Mouse (Mus musculus): ENCODE data around the gene Clca4a. TPM values are rescaled to one million over a fixed set of nuclear protein-coding genes. Genes with fewer than 3 reads are reported as not detected.
"Not testable (repeated sequence)": the region's sequence is repeated elsewhere in the genome, so short reads cannot be mapped to it uniquely, and the experiment has no call there.

Gene Clca4a
- polyA plus RNA-seq, 1 experiment from 2014 or later, result not detected

GRCm38 (mm10) chr3:144950829-144951228 lies 24.0 kb downstream of the Clca4a start:
- Histone ChIP-seq H3K27me3 (replicated peaks) (no peaks in the 10 kb centered on the region), H3K9ac (no peak overlapping the region), H3K36me3 (no peaks in the 10 kb centered on the region), H3K4me3 (replicated peaks) (no peak overlapping the region), H3K4me2 (replicated peaks) (no peak overlapping the region), H3K9me3 (no peaks in the 10 kb centered on the region), H3K4me1 (replicated peaks) (no peaks in the 10 kb centered on the region), H3K27ac (no peak overlapping the region)
- ATAC-seq, result no peak
- WGBS, result 70% methylated on average over 4 of the region's 4 CpGs

- H3K4me2 ChIP-seq (replicated peaks); H3K4me3 ChIP-seq (replicated peaks); ATAC-seq; H3K27ac ChIP-seq; H3K9ac ChIP-seq; H3K9me3 ChIP-seq; H3K4me1 ChIP-seq (replicated peaks); H3K36me3 ChIP-seq; H3K27me3 ChIP-seq (replicated peaks): not testable (repeated sequence)
- WGBS, result 41% methylated on average over 5 of the region's 5 CpGs
These were observed 27.5 kb downstream of the Clca4a start for GRCm38 (mm10) chr3:144947376-144947775.

GRCm38 (mm10) chr3:144933625-144934024 lies 41.2 kb downstream of the Clca4a start:
- not testable (repeated sequence) for H3K9me3 ChIP-seq; H3K9ac ChIP-seq; H3K36me3 ChIP-seq; H3K4me3 ChIP-seq (replicated peaks); H3K4me2 ChIP-seq (replicated peaks); H3K27me3 ChIP-seq (replicated peaks); H3K27ac ChIP-seq; H3K4me1 ChIP-seq (replicated peaks)
- ATAC-seq, result peak; percentile 43; the same call in 1 of the 2 replicates

- H3K4me1 ChIP-seq (replicated peaks), result no peaks in the 10 kb centered on the region
- no peak overlapping the region for H3K4me2 ChIP-seq (replicated peaks)
- ATAC-seq, result peak; percentile 72
- H3K9me3 ChIP-seq, result no peaks in the 10 kb centered on the region
- H3K27ac ChIP-seq, result no peak overlapping the region
- H3K9ac ChIP-seq, result no peak overlapping the region
- 75% methylated on average over 1 of the region's 1 CpGs for WGBS
- no peaks in the 10 kb centered on the region for H3K36me3 ChIP-seq
- H3K4me3 ChIP-seq (replicated peaks), result no peak overlapping the region
- H3K27me3 ChIP-seq (replicated peaks), result no peaks in the 10 kb centered on the region
These were observed 41.8 kb downstream of the Clca4a start for GRCm38 (mm10) chr3:144933011-144933491.

GRCm38 (mm10) chr3:144932335-144932734 lies 42.5 kb downstream of the Clca4a start, which contains the start of gene Clca4b:
Gene Clca4b (minus strand): TSS chr3:144932529.
- Histone ChIP-seq H3K9ac (no peak within 1 kb of the TSS), H3K27ac (no peak within 1 kb of the TSS), H3K4me3 (replicated peaks) (no peak within 1 kb of the TSS)

GRCm38 (mm10) chr3:144914014-144914413 lies 60.8 kb downstream of the Clca4a start:
- Histone ChIP-seq H3K4me3 (replicated peaks) (no peak overlapping the region), H3K4me2 (replicated peaks) (no peak overlapping the region), H3K27ac (no peak overlapping the region), H3K9ac (no peak overlapping the region), H3K27me3 (replicated peaks) (no peaks in the 10 kb centered on the region), H3K36me3 (no peaks in the 10 kb centered on the region), H3K9me3 (no peaks in the 10 kb centered on the region), H3K4me1 (replicated peaks) (no peaks in the 10 kb centered on the region)
- 88% methylated on average over 2 of the region's 2 CpGs for WGBS
- ATAC-seq, result no peak

More at GRCm38 (mm10) chr3:144932335-144932734, 42.5 kb downstream of the Clca4a start, which contains the start of gene Clca4b:
- Histone ChIP-seq H3K9me3 (no peaks in the 10 kb centered on the region), H3K4me1 (replicated peaks) (no peaks in the 10 kb centered on the region), H3K27me3 (replicated peaks) (no peaks in the 10 kb centered on the region), H3K36me3 (no peaks in the 10 kb centered on the region), H3K4me2 (replicated peaks) (no peak within 1 kb of the TSS)
- ATAC-seq, result peak; percentile 80

Other genes with a start within 250 kb of the Clca4a start
- gene Clca3a1, start 214.1 kb downstream of the Clca4a start, polyA plus RNA-seq (2015; fragmentation: Nextera tagmentation; extraction: Ambion mirVana), result 5.7 and 7.9 TPM in 2 replicates
- 0.54 and 0.77 TPM in 2 replicates for gene Clca3a2, start 155.6 kb downstream of the Clca4a start, polyA plus RNA-seq (2015; fragmentation: Nextera tagmentation; extraction: Ambion mirVana)
- 5.8 and 6.3 TPM in 2 replicates for gene Clca3b, start 125.7 kb downstream of the Clca4a start, polyA plus RNA-seq (2015; fragmentation: Nextera tagmentation; extraction: Ambion mirVana)
- gene Clca4b, start 42.5 kb downstream of the Clca4a start, polyA plus RNA-seq (2015; fragmentation: Nextera tagmentation; extraction: Ambion mirVana), result 22.4 and 31.6 TPM in 2 replicates
- 32.6 and 55.4 TPM in 2 replicates for gene Clca1, start 57.7 kb upstream of the Clca4a start, polyA plus RNA-seq (2015; fragmentation: Nextera tagmentation; extraction: Ambion mirVana)
- gene Clca2, start 124.4 kb upstream of the Clca4a start, polyA plus RNA-seq (2015; fragmentation: Nextera tagmentation; extraction: Ambion mirVana), result 0.35 and 0.50 TPM in 2 replicates
- gene Odf2l, start 143.5 kb upstream of the Clca4a start, polyA plus RNA-seq (2015; fragmentation: Nextera tagmentation; extraction: Ambion mirVana), result 14.2 and 18.1 TPM in 2 replicates

Data from intestine, embryonic 15.5 days (tissue).